Mouse (Mus musculus): ENCODE results near the gene Reep3. TPM values are rescaled to one million over a fixed set of nuclear protein-coding genes. Genes with fewer than 3 reads are reported as not detected.
A peak's percentile ranks its signal among the peaks of the same experiment; 100 is the strongest.

Reep3 gene
- 43.8 and 46.9 TPM in 2 replicates for polyA plus RNA-seq (2016; fragmentation: Nextera tagmentation; extraction: Ambion mirVana)

DNA sequence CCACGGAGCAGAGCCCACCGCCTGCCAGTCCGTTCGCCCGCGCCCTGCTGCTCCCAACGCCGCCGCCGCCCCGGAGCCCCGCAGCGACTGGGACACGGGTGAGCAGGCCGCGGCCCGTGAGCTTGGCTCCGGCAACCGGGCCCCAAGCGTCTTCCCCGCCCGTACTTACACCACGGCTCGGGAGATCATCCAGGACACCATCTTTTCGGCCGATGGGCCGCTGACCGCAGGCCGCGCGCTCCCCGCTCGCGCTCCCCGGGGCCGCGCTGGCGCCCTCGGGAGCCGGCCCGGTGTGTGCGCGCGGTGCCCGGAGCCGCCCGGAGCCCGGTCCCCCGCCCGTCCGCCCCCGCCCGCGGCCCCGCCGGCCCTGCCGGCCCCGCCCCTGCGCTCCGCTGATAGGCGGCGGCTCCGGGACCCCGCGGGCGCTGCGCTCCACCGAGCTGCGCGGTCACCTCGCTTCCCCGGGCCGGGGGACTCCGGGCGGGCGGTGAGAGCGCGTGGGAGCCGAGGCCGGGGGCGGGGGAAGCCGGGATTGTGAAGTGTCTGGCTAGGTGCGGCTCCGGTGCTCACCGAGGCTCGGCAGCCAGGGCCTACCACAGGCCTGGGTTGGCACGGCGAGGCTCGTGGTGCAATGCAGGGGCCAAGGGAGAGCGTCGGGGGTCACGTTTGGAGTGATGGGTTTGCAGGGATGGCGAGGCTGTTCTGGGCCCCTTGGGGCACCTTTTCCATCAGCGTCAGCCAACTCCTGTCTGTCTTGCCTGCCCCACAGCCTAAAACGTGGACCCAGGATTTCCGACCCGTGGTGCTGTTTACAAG is at the start of gene Reep3:
Gene Reep3 (minus strand): TSS at position 325 of the 816 bp plus-strand sequence.
- Histone ChIP-seq H3K4me1 (peaks cover 34% of the 10 kb centered on the region), H3K36me3 (replicated peaks) (no peaks in the 10 kb centered on the region), H3K27ac (peak within 1 kb of the TSS; percentile 99), H3K4me3 (replicated peaks) (peak within 1 kb of the TSS; percentile 95), H3K9ac (peak within 1 kb of the TSS; percentile 98), H3K27me3 (no peaks in the 10 kb centered on the region), H3K4me2 (peak within 1 kb of the TSS; percentile 68), H3K9me3 (no peaks in the 10 kb centered on the region)
- ATAC-seq (ENCODE audit: low FRiP score), result peak; percentile 86
- WGBS, result 2% methylated on average over 87 of the region's 97 CpGs

DNA sequence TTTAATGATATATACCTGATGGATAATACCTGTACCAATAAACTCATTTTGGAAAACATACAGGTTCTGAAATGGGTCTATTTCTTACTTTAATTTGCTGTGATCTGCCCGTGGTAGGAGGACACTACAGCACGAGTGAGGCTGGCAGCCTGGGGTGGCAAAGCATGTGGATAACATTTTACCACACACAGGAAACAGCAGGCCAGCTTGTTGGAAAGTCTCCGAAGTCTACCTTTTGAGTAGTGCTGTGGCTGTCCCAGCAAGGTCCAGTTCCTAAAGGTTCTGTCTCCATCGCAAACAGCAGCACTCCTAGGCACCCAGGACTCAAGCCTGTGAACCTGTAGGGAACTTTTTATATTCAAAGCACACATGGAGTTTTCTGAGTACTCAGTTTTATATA is 48.9 kb upstream of the Reep3 start:
- no peaks in the 10 kb centered on the region for H3K9me3 ChIP-seq
- no peak overlapping the region for H3K9ac ChIP-seq
- H3K4me3 ChIP-seq (replicated peaks), result no peak overlapping the region
- peaks cover 3% of the 10 kb centered on the region; the same call in 1 of the 2 replicates for H3K4me1 ChIP-seq
- H3K27ac ChIP-seq, result no peak overlapping the region
- no peak for ATAC-seq (ENCODE audit: low FRiP score)
- 89% methylated on average over 4 of the region's 4 CpGs for WGBS
- H3K36me3 ChIP-seq (replicated peaks), result no peaks in the 10 kb centered on the region
- H3K4me2 ChIP-seq, result no peak overlapping the region
- H3K27me3 ChIP-seq, result no peaks in the 10 kb centered on the region

- Histone ChIP-seq H3K27ac (no peak overlapping the region), H3K9ac (no peak overlapping the region), H3K4me1 (peaks cover 3% of the 10 kb centered on the region; the same call in 1 of the 2 replicates), H3K4me2 (no peak overlapping the region), H3K36me3 (replicated peaks) (no peaks in the 10 kb centered on the region), H3K27me3 (no peaks in the 10 kb centered on the region), H3K9me3 (no peaks in the 10 kb centered on the region), H3K4me3 (replicated peaks) (no peak overlapping the region)
- 60% methylated on average over 2 of the region's 2 CpGs for WGBS
- ATAC-seq (ENCODE audit: low FRiP score), result no peak
These were observed 47.5 kb upstream of the Reep3 start for GRCm38 (mm10) chr10:67144269-67144668.

- Histone ChIP-seq H3K36me3 (replicated peaks) (no peaks in the 10 kb centered on the region), H3K27ac (no peak overlapping the region), H3K27me3 (no peaks in the 10 kb centered on the region), H3K9ac (no peak overlapping the region), H3K9me3 (no peaks in the 10 kb centered on the region), H3K4me1 (peaks cover 3% of the 10 kb centered on the region; the same call in 1 of the 2 replicates), H3K4me3 (replicated peaks) (no peak overlapping the region), H3K4me2 (no peak overlapping the region)
- no peak for ATAC-seq (ENCODE audit: low FRiP score)
These were observed 46.9 kb upstream of the Reep3 start for GRCm38 (mm10) chr10:67143661-67144060.

DNA sequence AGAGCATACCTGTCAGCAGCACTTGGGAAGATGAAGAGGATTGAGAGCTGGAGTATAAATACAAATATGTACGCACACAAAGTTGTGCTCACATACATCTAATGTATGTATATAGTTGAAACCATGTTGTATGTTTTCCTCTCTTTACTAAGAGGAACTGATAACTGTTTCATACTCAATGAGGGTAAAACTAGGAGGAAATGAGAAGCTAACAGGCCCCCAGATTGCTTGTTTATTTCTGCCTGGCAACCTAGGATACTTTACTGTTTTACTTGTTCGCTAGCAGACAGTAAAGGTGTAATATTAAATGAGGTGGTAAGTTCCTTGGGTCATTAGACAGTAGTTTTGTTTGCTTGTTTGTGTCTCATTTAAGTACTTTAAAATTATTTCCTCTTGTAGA is 40.7 kb upstream of the Reep3 start:
- H3K4me1 ChIP-seq, result no peaks in the 10 kb centered on the region
- H3K4me3 ChIP-seq (replicated peaks), result no peak overlapping the region
- no peak for ATAC-seq (ENCODE audit: low FRiP score)
- no peak overlapping the region for H3K4me2 ChIP-seq
- no peaks in the 10 kb centered on the region for H3K36me3 ChIP-seq (replicated peaks)
- H3K9me3 ChIP-seq, result no peaks in the 10 kb centered on the region
- no peaks in the 10 kb centered on the region for H3K27me3 ChIP-seq
- H3K27ac ChIP-seq, result no peak overlapping the region
- WGBS, result 91% methylated on average over 2 of the region's 2 CpGs
- H3K9ac ChIP-seq, result no peak overlapping the region

DNA sequence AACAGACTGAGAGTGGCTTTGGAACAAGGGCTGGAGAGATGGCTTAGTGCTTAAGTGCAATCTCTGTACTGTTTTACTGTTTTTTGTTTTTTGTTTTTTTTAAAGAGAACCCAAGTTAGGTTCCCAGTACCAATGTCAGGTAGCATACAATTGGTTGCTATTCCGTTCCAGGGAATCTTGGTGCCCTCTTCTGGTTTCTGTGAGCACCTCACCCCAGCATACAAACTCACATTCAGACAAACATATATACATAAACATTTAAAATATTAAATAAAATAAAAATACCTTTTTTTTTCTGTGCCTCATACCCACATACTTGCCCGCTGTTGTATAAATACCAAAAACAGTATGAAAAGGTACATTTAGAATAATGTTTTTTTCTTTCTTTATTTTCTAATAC is 37.6 kb upstream of the Reep3 start:
- no peaks in the 10 kb centered on the region for H3K36me3 ChIP-seq (replicated peaks)
- no peak overlapping the region for H3K9ac ChIP-seq
- no peaks in the 10 kb centered on the region for H3K27me3 ChIP-seq
- H3K4me3 ChIP-seq (replicated peaks), result no peak overlapping the region
- no peak for ATAC-seq (ENCODE audit: low FRiP score)
- peaks cover 7% of the 10 kb centered on the region; the same call in 1 of the 2 replicates for H3K4me1 ChIP-seq
- WGBS, result 87% methylated on average over 2 of the region's 2 CpGs
- no peak overlapping the region for H3K4me2 ChIP-seq
- no peak overlapping the region for H3K27ac ChIP-seq
- no peaks in the 10 kb centered on the region for H3K9me3 ChIP-seq

- H3K4me2 ChIP-seq, result no peak overlapping the region
- no peak overlapping the region for H3K4me3 ChIP-seq (replicated peaks)
- no peaks in the 10 kb centered on the region for H3K36me3 ChIP-seq (replicated peaks)
- no peak for ATAC-seq (ENCODE audit: low FRiP score)
- no peaks in the 10 kb centered on the region for H3K9me3 ChIP-seq
- WGBS, result 84% methylated on average over 1 of the region's 1 CpGs
- no peak overlapping the region for H3K9ac ChIP-seq
- H3K27me3 ChIP-seq, result no peaks in the 10 kb centered on the region
- peaks cover 18% of the 10 kb centered on the region for H3K4me1 ChIP-seq
- no peak overlapping the region for H3K27ac ChIP-seq
These were observed 35.0 kb upstream of the Reep3 start for GRCm38 (mm10) chr10:67131709-67132108.

GRCm38 (mm10) chr10:67129531-67129930 is 32.8 kb upstream of the Reep3 start:
- 80% methylated on average over 1 of the region's 1 CpGs for WGBS
- Histone ChIP-seq H3K36me3 (replicated peaks) (no peaks in the 10 kb centered on the region), H3K9me3 (no peaks in the 10 kb centered on the region), H3K4me1 (peaks cover 23% of the 10 kb centered on the region), H3K9ac (no peak overlapping the region), H3K27ac (no peak overlapping the region), H3K4me3 (replicated peaks) (no peak overlapping the region), H3K27me3 (no peaks in the 10 kb centered on the region), H3K4me2 (no peak overlapping the region)
- ATAC-seq (ENCODE audit: low FRiP score), result no peak

DNA sequence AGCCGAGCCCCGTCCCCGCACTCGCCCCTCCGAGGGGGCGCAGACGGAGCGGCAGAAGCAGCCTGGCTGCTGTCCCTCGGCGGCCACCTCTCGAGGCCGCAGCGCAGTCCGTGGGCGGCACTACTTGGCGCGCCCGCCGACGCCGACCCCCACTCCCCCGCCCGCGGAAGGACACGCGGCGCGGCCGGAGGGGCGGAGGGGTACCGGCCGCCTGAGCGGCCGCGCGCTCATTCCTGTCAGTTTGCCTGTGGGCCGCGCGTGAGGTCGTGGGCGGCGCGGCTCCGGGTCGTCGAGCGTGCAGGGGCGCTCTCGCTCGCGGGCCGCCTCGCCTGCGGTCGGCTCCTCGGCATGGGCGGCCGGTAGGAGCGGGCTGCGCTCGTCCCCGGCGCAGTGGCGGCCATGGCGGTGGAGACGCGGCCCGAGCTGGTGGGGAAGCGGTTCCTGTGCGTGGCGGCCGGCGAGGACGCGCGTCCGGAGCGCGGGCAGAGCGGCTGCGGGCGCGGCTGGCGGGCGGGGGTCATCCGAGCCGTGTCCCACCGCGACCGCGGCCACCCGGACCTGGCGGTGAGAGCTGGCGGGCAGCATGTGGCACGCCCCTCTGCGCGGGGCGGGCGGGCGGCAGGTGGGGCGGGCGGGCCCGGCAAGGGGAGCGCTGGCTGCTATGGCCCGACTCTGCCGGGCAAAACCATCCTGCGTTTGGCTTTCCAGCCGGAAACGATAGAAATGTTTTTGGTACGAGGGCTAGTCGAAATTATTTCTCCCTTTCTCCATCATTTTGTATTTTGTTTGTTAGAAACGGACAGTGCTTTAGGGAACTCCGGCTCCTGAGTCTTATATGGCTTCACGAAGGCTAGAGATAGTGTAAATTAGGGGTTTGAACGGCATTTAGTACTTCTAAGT is 30.4 kb upstream of the Reep3 start:
- H3K9me3 ChIP-seq, result no peaks in the 10 kb centered on the region
- peak overlapping the region; percentile 88 for H3K27ac ChIP-seq
- peak overlapping the region; percentile 95 for H3K4me2 ChIP-seq
- H3K27me3 ChIP-seq, result no peaks in the 10 kb centered on the region
- peaks cover 28% of the 10 kb centered on the region for H3K4me1 ChIP-seq
- no peaks in the 10 kb centered on the region for H3K36me3 ChIP-seq (replicated peaks)
- H3K4me3 ChIP-seq (replicated peaks), result peak overlapping the region; percentile 94
- peak overlapping the region; percentile 92 for H3K9ac ChIP-seq
- ATAC-seq (ENCODE audit: low FRiP score), result peak; percentile 87
- 2% methylated on average over 90 of the region's 115 CpGs for WGBS

DNA sequence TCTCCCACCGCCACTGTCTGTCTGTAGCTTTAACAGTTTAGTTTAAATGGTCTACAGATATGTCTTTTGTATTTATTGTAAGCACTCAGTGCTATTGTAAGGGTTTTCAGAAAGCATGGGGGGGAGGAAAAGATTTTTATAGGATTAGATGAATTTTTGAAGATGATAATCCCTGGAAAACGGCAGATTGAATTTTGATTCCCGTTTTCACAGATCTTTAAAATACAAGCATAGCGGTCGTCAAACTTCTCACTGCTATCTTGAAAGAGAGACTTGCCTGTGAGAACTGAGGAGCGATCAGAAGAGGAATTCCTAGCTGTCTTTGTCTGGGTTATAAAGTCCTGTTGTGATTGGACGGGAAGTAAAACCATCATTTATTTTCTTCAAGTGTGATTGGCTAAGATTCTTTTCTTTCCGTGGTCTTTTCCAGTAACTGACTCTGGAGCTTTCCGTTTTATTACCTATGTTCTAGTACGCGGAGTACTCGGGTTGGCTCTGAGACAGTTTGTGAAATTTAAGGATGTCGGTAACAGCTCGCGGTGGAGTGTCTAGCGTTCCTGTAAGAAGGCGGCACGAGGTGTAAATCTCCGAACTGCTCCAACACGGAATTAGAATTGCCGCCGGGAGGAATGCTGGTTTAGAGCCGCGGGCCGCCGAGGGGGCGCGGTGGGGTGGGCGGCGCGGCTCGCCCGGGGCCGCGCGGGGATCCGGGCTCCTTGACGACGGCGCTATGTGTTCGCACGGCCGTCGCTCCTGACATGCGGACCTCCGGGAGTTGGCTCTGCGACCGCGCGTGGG is 29.5 kb upstream of the Reep3 start:
- peak overlapping the region; percentile 92 for H3K9ac ChIP-seq
- H3K9me3 ChIP-seq, result no peaks in the 10 kb centered on the region
- under 1% methylated on average over 50 of the region's 50 CpGs for WGBS
- H3K36me3 ChIP-seq (replicated peaks), result no peaks in the 10 kb centered on the region
- peak overlapping the region; percentile 88 for H3K27ac ChIP-seq
- H3K4me1 ChIP-seq, result peaks cover 37% of the 10 kb centered on the region
- peak overlapping the region; percentile 94 for H3K4me3 ChIP-seq (replicated peaks)
- H3K27me3 ChIP-seq, result no peaks in the 10 kb centered on the region
- H3K4me2 ChIP-seq, result peak overlapping the region; percentile 95
- peak; percentile 85 for ATAC-seq (ENCODE audit: low FRiP score)

- H3K9me3 ChIP-seq, result no peaks in the 10 kb centered on the region
- H3K9ac ChIP-seq, result no peak overlapping the region
- peaks cover 37% of the 10 kb centered on the region for H3K4me1 ChIP-seq
- no peaks in the 10 kb centered on the region for H3K27me3 ChIP-seq
- H3K36me3 ChIP-seq (replicated peaks), result no peaks in the 10 kb centered on the region
- ATAC-seq (ENCODE audit: low FRiP score), result no peak
- H3K27ac ChIP-seq, result no peak overlapping the region
- no peak overlapping the region for H3K4me2 ChIP-seq
- 92% methylated on average over 4 of the region's 4 CpGs for WGBS
- H3K4me3 ChIP-seq (replicated peaks), result no peak overlapping the region
These were observed 27.4 kb upstream of the Reep3 start for GRCm38 (mm10) chr10:67124156-67124555.

GRCm38 (mm10) chr10:67123756-67124155 is 27.0 kb upstream of the Reep3 start:
- H3K4me1 ChIP-seq, result peaks cover 37% of the 10 kb centered on the region
- ATAC-seq (ENCODE audit: low FRiP score), result no peak
- 52% methylated on average over 2 of the region's 2 CpGs for WGBS

More at GRCm38 (mm10) chr10:67123756-67124155, 27.0 kb upstream of the Reep3 start:
- Histone ChIP-seq H3K4me2 (no peak overlapping the region), H3K9ac (no peak overlapping the region), H3K9me3 (no peaks in the 10 kb centered on the region), H3K27me3 (no peaks in the 10 kb centered on the region), H3K36me3 (replicated peaks) (no peaks in the 10 kb centered on the region), H3K27ac (no peak overlapping the region), H3K4me3 (replicated peaks) (no peak overlapping the region)

Data from forebrain, embryonic 12.5 days (tissue).